Mouse (Mus musculus) kidney, adult 2 months (tissue): Measurements from ENCODE around the gene Cebpa. TPM values are rescaled to one million over a fixed set of nuclear protein-coding genes. Genes with fewer than 3 reads are reported as not detected.

Experiments
- DNase-seq: peaks from one replicate; pipeline ENCODE4 v3.0.0; 2021
- H3K27ac ChIP-seq: fragments of 200-500 bp; 2 replicates; pipeline ENCODE4 v1.5.1; 2012; ENCODE audit warnings: low read depth, low read length, control low read depth, inconsistent platforms; ENCODE audit not compliant: insufficient read depth
- H3K27me3 ChIP-seq: fragments of 200-500 bp; replicated peaks from 2 replicates; pipeline ENCODE4 v1.6.1; 2012; ENCODE audit warnings: mild to moderate bottlenecking, moderate library complexity, low read length, inconsistent platforms; ENCODE audit not compliant: control insufficient read depth, insufficient read depth
- H3K36me3 ChIP-seq: fragments of 200-500 bp; 2 replicates; pipeline ENCODE4 v1.6.1; 2012; ENCODE audit warnings: mild to moderate bottlenecking, moderate library complexity, low read length, inconsistent platforms; ENCODE audit not compliant: control insufficient read depth, insufficient read depth
- H3K4me1 ChIP-seq: fragments of 200-500 bp; 2 replicates; pipeline ENCODE4 v1.6.1; 2011; ENCODE audit warnings: low read length; ENCODE audit not compliant: control insufficient read depth, insufficient read depth
- H3K4me3 ChIP-seq: fragments of 200-500 bp; 2 replicates; pipeline ENCODE4 v1.5.1; 2011; ENCODE audit warnings: mild to moderate bottlenecking, low read depth, low read length, control low read depth; ENCODE audit not compliant: insufficient read depth
- CTCF ChIP-seq: fragments of 200-500 bp; conservative IDR thresholded peaks from 2 replicates; pipeline ENCODE4 v1.5.1; 2011; ENCODE audit warnings: low read depth, mild to moderate bottlenecking, control low read depth, low read length, moderate library complexity, mixed read lengths; ENCODE audit not compliant: insufficient read depth, insufficient read length
- POLR2A ChIP-seq: fragments of 200-500 bp; IDR thresholded peaks from one replicate; pipeline ENCODE4 v1.6.1; 2011; ENCODE audit warnings: low read depth, low read length, control low read depth
- WGBS: fragments of 180-500 bp; shearing (Covaris S2); methylation state at CpG from one replicate; pipeline ENCODE4 v1.1.7; 2018; 5-methylcytosine and 5-hydroxymethylcytosine counted together
- polyA plus RNA-seq: library from polyadenylated mRNA; depleted of rRNA; stranded (reverse); fragments of >200 nt; gene quantifications from 2 replicates; pipeline ENCODE4 v1.2.3, GENCODE M21; 2012

Cebpa gene
- polyA plus RNA-seq, 1 experiment: 41.6 TPM

DNA sequence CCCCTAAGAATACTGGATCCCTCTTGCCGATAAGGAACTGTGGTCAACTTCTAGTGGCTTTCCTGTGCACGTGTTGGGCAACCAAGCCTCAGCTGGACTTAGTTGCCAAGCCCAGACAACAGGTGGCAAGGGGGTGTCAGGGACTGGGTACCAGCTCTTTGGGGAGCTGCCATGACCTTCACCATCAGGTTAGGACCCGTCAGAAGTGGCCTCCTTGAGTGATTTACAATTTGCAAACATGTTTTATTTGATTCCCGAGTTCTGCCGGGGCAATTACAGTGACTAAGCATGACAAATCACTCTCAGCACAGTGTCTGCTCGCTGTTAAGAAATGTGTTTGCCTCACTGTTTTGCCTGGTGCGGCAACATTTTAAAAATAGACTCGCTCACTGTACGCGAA, 7.9 kb downstream of the Cebpa start:
- Histone ChIP-seq H3K4me3 (no peak overlapping the region), H3K4me1 (peaks cover 9% of the 10 kb centered on the region), H3K27me3 (no peaks in the 10 kb centered on the region), H3K27ac (no peak overlapping the region), H3K36me3 (no peaks in the 10 kb centered on the region)
- TF ChIP-seq POLR2A (no peak), CTCF (no peak)
- no peak for DNase-seq
- WGBS: 54% methylated on average over 10 of the region's 10 CpGs

DNA sequence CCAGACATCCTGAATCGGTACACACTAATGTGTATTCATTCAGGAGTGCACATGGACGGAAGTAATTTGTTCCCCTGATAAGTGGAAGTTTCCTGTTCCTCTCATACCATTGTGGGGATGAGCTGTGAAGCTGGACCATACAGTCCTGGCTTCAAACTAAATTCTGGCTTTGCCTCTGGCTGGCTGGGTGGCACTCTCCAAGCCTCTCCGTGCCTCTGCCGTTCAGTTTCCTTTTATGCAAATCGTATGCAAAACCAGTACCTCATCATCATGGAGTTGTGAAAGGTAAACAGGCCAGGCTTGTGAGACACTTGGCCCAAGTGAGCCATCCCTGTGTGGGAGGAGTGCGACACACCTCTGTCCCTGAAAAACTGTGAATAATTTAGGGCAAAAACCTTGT, 8.6 kb downstream of the Cebpa start:
- 34% methylated on average over 6 of the region's 6 CpGs for WGBS
- Histone ChIP-seq H3K4me1 (peaks cover 9% of the 10 kb centered on the region), H3K27ac (no peak overlapping the region), H3K4me3 (no peak overlapping the region), H3K27me3 (no peaks in the 10 kb centered on the region), H3K36me3 (no peaks in the 10 kb centered on the region)
- DNase-seq: peak; percentile 63
- TF ChIP-seq POLR2A: no peak

DNA sequence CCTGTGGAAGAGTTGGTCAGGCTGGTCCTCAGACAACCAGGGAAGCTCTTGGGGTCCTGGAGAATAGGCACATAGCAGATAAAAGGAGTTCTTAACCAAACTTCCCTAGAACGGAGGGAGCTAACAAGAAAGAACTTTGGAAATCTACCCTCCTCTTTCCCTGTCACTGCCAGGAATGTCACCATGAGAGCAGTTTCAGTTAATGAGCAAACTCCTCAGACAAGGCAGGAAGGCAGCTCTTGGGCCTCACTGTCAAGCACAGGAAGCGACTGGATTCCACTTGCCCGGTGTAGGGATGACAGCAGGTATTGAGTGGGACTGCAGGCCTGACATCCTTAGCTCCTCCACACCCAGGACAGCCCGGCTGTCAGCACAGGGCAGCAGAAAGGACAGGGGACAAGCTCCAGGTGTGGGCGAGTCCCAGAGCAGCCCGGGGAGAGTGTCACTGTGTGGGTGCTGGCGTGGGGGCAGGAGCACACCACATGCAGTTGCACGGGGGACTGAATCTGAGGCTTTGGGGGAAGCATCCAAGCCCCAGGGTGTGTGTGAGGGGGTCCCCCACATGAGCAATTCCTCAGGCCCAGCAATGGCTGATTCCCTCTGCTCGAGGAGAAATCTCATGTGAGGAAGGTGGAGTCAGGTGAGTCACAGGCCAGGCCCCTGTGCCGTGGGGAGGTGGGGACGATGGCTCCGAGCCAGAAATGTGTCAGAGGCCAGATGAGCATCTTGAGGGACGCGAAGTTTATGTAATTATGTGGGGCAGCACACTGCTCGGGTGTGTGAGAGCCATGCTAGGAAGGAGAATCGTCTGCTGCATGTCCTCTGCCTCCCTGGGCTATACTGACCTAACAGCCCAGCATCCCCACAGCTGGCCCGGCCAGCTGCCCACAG, 9.8 kb downstream of the Cebpa start:
- peak; percentile 55 for DNase-seq

DNA sequence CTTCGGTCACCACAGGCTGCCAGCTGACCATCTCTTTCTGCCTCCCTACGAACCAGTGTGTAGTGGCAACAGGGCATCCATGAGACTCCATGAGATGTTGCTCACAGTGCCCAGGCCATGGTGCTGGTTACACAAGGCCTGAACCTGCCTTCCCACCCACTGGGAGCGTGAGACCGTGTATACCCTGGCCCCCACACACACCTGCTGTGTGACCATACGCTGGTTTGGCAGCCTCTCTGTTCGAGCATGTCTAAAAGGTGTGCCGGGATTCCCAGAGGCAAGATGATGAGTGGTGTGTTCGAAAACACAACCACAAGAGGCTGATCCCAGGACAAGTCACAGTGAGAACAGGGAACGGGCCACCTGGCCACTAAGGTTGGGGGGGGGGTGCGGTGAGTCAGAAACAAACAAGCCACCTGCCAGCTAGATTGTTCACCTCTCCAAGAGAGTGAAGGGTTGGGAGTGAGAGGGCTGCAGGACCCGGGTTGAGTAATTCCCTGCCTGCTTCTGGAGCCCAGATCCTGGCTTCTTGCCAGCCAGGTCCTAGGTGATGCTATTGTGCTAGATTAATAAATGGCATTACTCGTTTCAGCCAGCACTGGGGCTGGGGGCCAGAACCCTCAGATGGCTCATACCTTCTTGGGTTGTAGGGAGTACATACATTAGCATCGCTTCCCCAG, 11.1 kb downstream of the Cebpa start:
- TF ChIP-seq POLR2A (no peak), CTCF (no peak)
- Histone ChIP-seq H3K27ac (no peak overlapping the region), H3K27me3 (no peaks in the 10 kb centered on the region), H3K4me3 (no peak overlapping the region), H3K36me3 (no peaks in the 10 kb centered on the region), H3K4me1 (peaks cover 9% of the 10 kb centered on the region)
- no peak for DNase-seq
- WGBS: 81% methylated on average over 13 of the region's 13 CpGs

More for the DNA sequence above, 9.8 kb downstream of the Cebpa start:
- 54% methylated on average over 17 of the region's 17 CpGs for WGBS
- H3K27ac ChIP-seq: peak overlapping the region; percentile 16; the same call in 1 of the 2 replicates
- no peaks in the 10 kb centered on the region for H3K36me3 ChIP-seq
- H3K4me3 ChIP-seq: no peak overlapping the region
- peaks cover 9% of the 10 kb centered on the region for H3K4me1 ChIP-seq
- H3K27me3 ChIP-seq: no peaks in the 10 kb centered on the region
- no peak for TF ChIP-seq POLR2A
- no peak for TF ChIP-seq CTCF

DNA sequence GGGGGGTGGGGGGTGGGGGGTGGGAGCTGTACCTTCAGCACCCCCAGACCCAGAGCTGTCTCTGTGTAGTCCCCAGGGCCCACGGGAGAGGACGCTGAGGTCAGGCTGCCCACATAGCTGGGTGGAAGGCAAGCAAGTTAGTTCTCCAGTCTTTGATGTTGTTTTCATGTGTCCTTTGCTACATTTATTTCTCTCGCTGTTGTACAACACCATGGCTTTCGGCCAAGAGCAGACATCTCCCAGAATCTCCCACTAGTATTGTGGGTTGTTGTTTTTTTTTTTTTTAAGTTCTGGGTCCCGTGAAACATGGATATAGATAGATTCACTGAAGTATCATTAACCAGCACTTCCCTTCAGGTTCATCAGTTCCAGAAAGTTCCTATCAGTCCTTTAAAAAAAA, 11.8 kb downstream of the Cebpa start:
- WGBS: 80% methylated on average over 5 of the region's 5 CpGs
- Histone ChIP-seq H3K27ac (no peak overlapping the region), H3K27me3 (no peaks in the 10 kb centered on the region), H3K4me3 (no peak overlapping the region), H3K4me1 (peaks cover 9% of the 10 kb centered on the region), H3K36me3 (no peaks in the 10 kb centered on the region)
- no peak for DNase-seq
- TF ChIP-seq POLR2A: no peak
- no peak for TF ChIP-seq CTCF

DNA sequence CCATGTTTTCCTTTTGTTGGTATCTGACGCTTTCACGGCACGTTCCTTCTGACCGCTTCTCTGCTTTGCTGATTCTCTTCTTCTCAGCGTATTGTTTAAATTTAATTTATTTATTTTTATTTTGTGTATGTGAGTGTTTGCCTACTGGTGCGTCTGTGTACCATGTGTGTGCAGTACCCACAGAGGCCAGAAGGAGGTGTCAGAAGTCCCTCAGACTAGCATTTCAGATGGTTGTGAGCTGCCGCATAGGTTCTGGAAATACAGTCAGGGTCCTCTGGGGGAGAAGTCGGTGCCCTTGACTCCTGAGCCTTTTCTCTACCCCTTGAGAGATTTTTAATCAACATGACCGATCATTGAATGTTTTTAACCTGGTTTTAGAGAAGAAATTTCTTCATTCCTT, 12.5 kb downstream of the Cebpa start:
- 0 out of 2 replicates have a peak, but pooled peaks have one; percentile 8 for TF ChIP-seq CTCF
- TF ChIP-seq POLR2A: no peak
- 99% methylated on average over 9 of the region's 9 CpGs for WGBS
- Histone ChIP-seq H3K4me3 (no peak overlapping the region), H3K36me3 (no peaks in the 10 kb centered on the region), H3K27me3 (no peaks in the 10 kb centered on the region), H3K4me1 (peaks cover 9% of the 10 kb centered on the region), H3K27ac (no peak overlapping the region)
- no peak for DNase-seq

DNA sequence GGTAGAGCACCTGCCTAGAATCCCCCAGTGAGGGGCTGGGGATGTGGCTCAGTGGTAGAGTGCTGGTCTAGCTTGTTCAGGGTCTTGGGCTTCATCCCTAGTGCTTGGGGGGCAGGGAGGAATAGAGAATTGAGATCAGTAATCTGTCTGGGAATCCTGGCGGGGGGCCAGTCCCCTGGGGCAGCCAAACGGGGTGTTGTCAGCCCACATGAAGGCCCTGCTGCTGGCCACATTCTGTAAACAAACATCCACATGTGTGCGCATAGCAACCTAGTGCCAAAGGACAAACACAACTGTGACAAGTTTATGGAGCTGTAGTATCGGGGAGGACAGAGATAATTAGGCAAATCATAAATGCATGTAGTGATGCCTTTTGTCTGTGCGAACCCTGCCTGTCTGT, 15.5 kb downstream of the Cebpa start:
- Histone ChIP-seq H3K27ac (no peak overlapping the region), H3K36me3 (no peaks in the 10 kb centered on the region), H3K4me3 (no peak overlapping the region), H3K27me3 (no peaks in the 10 kb centered on the region), H3K4me1 (no peaks in the 10 kb centered on the region)
- no peak for DNase-seq
- 55% methylated on average over 5 of the region's 5 CpGs for WGBS
- TF ChIP-seq POLR2A: no peak
- TF ChIP-seq CTCF: no peak
